Mouse (Mus musculus) myocyte (in vitro differentiated cells): ENCODE measurements around the gene Slc24a2.

Experiments
- E2F4 ChIP-seq: IDR thresholded peaks from one replicate; pipeline ENCODE4 v1.6.1; 2011; ENCODE audit warnings: mild to moderate bottlenecking, control low read depth, moderate library complexity; ENCODE audit not compliant: insufficient read depth
- MAX ChIP-seq: IDR thresholded peaks from one replicate; pipeline ENCODE4 v1.6.1; 2011; ENCODE audit warnings: low read depth, mild to moderate bottlenecking, control low read depth
- MYOD1 ChIP-seq, 3 experiments: IDR thresholded peaks; one replicate each; pipeline ENCODE4 v1.6.1; 2011; ENCODE audit warnings: control low read depth in 2 of 3, low read depth in 2 of 3, mild to moderate bottlenecking in 2 of 3, moderate library complexity in 1 of 3; ENCODE audit not compliant: insufficient read length in 2 of 3, control insufficient read depth in 1 of 3
- POLR2A ChIP-seq: IDR thresholded peaks from one replicate; pipeline ENCODE4 v1.6.1; 2011; ENCODE audit warnings: low read depth, mild to moderate bottlenecking, control low read depth, moderate library complexity; ENCODE audit not compliant: insufficient read length
- POLR2AphosphoS2 ChIP-seq: IDR thresholded peaks from one replicate; pipeline ENCODE4 v1.6.1; 2011; ENCODE audit warnings: low read depth, control low read depth; ENCODE audit not compliant: insufficient read length
- REST ChIP-seq: IDR thresholded peaks from one replicate; pipeline ENCODE4 v1.6.1; 2011; ENCODE audit warnings: mild to moderate bottlenecking, control low read depth, moderate library complexity; ENCODE audit not compliant: insufficient read depth, insufficient read length
- SRF ChIP-seq: IDR thresholded peaks from one replicate; pipeline ENCODE4 v1.6.1; 2011; ENCODE audit warnings: low read depth; ENCODE audit not compliant: control insufficient read depth, insufficient read length
- TCF12 ChIP-seq: IDR thresholded peaks from one replicate; pipeline ENCODE4 v1.6.1; 2011; ENCODE audit warnings: mild to moderate bottlenecking, control low read depth; ENCODE audit not compliant: poor library complexity, insufficient read depth, severe bottlenecking
- TCF3 ChIP-seq: IDR thresholded peaks from one replicate; pipeline ENCODE4 v1.6.1; 2011; ENCODE audit warnings: low read depth, control low read depth; ENCODE audit not compliant: insufficient read length
- USF1 ChIP-seq: IDR thresholded peaks from one replicate; pipeline ENCODE4 v1.6.1; 2011; ENCODE audit warnings: low read depth, mild to moderate bottlenecking, control low read depth, moderate library complexity

- TF ChIP-seq TCF12 (no peak), POLR2AphosphoS2 (no peak), MYOD1 (IDR thresholded peaks at IDR 0.05; ENCODE audit: control insufficient read depth in 1 of 3, insufficient read length in 2 of 3, low read depth in 2 of 3) (no peak), POLR2A (no peak), USF1 (no peak), E2F4 (no peak), SRF (no peak), MAX (no peak), REST (no peak), TCF3 (no peak)
Observed at GRCm38 (mm10) chr4:87093612-87094011, 136.7 kb downstream of the Slc24a2 start.
